Comparison of ENCODE assay signal across 8 mouse cellular contexts in genomic region chr5:5693541-5693955, GRCm38 (mm10). TPM values are rescaled to one million over a fixed set of nuclear protein-coding genes. Genes with fewer than 3 reads are reported as not detected.
DNase-seq lines count a peak whose midpoint lies in the region; ATAC-seq and TF ChIP-seq lines count a peak whose summit lies in the region.

No protein-coding gene starts in this region.

- TF ChIP-seq POLR2A in heart, adult 2 months (IDR thresholded peaks at IDR 0.05; ENCODE audit: insufficient read depth, low read depth, low read length) = no peak

- H3K9me3 ChIP-seq in embryonic facial prominence, embryonic 11.5 days (replicated peaks; ENCODE audit: control insufficient read depth, low read length) = no peaks in the 10 kb centered on the region
- no peaks in the 10 kb centered on the region for H3K9me3 ChIP-seq in intestine, postnatal 0 days (ENCODE audit: control insufficient read depth)
- no peaks in the 10 kb centered on the region for H3K9me3 ChIP-seq in neural tube, embryonic 12.5 days

- no peaks in the 10 kb centered on the region for H3K79me2 ChIP-seq in heart, adult 2 months (replicated peaks; ENCODE audit: control insufficient read depth, insufficient read depth, low read length)
- peaks cover 49% of the 10 kb centered on the region for H3K79me2 ChIP-seq in C2C12 (ENCODE audit: control insufficient read depth, insufficient read depth)

- H3ac ChIP-seq in C2C12 (ENCODE audit: control insufficient read depth, insufficient read length, low read depth) = peak overlapping the region; percentile 66

- peaks cover 40% of the 10 kb centered on the region for H3K79me3 ChIP-seq in C2C12 (ENCODE audit: low read depth)

- no peaks in the 10 kb centered on the region for H3K36me3 ChIP-seq in heart, adult 2 months (ENCODE audit: control insufficient read depth, insufficient read depth, low read length)
- no peaks in the 10 kb centered on the region for H3K36me3 ChIP-seq in C2C12 (ENCODE audit: control insufficient read depth, insufficient read depth)
- no peaks in the 10 kb centered on the region for H3K36me3 ChIP-seq in embryonic facial prominence, embryonic 11.5 days (replicated peaks; ENCODE audit: control insufficient read depth, insufficient read depth, low read depth, low read length)
- no peaks in the 10 kb centered on the region for H3K36me3 ChIP-seq in intestine, postnatal 0 days (ENCODE audit: control insufficient read depth, insufficient read depth)
- H3K36me3 ChIP-seq in neural tube, embryonic 12.5 days = no peaks in the 10 kb centered on the region

- intact Hi-C loops in heart, adult 2 months (cut with DNase I) = no loop called here
- intact Hi-C loops in heart, postnatal 10 days (cut with DNase I) = loop anchor here (5.0 kb wide), 1 partner anchor 54 kb away; the partner anchor contains the start of gene Steap1

- no peak overlapping the region for H3K27ac ChIP-seq in heart, adult 2 months
- no peak overlapping the region; the same call in 1 of the 2 replicates for H3K27ac ChIP-seq in embryonic facial prominence, embryonic 11.5 days (replicated peaks; ENCODE audit: low read depth, low read length)
- H3K27ac ChIP-seq in intestine, postnatal 0 days (ENCODE audit: low read depth, low read length) = no peak overlapping the region
- no peak overlapping the region for H3K27ac ChIP-seq in neural tube, embryonic 12.5 days

- peak overlapping the region; percentile 75 for H3K9ac ChIP-seq in heart, adult 2 months (ENCODE audit: low read depth, low read length)
- H3K9ac ChIP-seq in embryonic facial prominence, embryonic 11.5 days (replicated peaks; ENCODE audit: low read length) = peak overlapping the region; percentile 85
- peak overlapping the region; percentile 66 for H3K9ac ChIP-seq in intestine, postnatal 0 days (ENCODE audit: low read depth, low read length)
- H3K9ac ChIP-seq in neural tube, embryonic 12.5 days = peak overlapping the region; percentile 80

- no peak for DNase-seq in heart, adult 2 months
- DNase-seq in heart, postnatal 10 days = no peak
- peak; percentile 49 for DNase-seq in embryonic facial prominence, embryonic 11.5 days (ENCODE audit: low spot score)
- DNase-seq in adrenal gland, adult 2 months = no peak
- DNase-seq in adrenal gland, postnatal 14 days = no peak

- H3K4me3 ChIP-seq in heart, adult 2 months = peak overlapping the region; percentile 57
- peak overlapping the region; percentile 59 for H3K4me3 ChIP-seq in C2C12 (ENCODE audit: insufficient read depth, poor library complexity, severe bottlenecking)
- H3K4me3 ChIP-seq in embryonic facial prominence, embryonic 11.5 days (ENCODE audit: low read depth, low read length) = peak overlapping the region; percentile 78
- H3K4me3 ChIP-seq in intestine, postnatal 0 days (ENCODE audit: low read depth, low read length) = peak overlapping the region; percentile 82
- peak overlapping the region; percentile 79 for H3K4me3 ChIP-seq in neural tube, embryonic 12.5 days

- peaks cover 6% of the 10 kb centered on the region for H3K27me3 ChIP-seq in heart, adult 2 months (ENCODE audit: control insufficient read depth, insufficient read depth, low read length)
- no peaks in the 10 kb centered on the region for H3K27me3 ChIP-seq in C2C12 (ENCODE audit: control insufficient read depth, insufficient read depth, insufficient read length)
- no peaks in the 10 kb centered on the region for H3K27me3 ChIP-seq in embryonic facial prominence, embryonic 11.5 days (ENCODE audit: control insufficient read depth, insufficient read depth, low read length)
- H3K27me3 ChIP-seq in intestine, postnatal 0 days (replicated peaks; ENCODE audit: control insufficient read depth, insufficient read depth, low read length) = no peaks in the 10 kb centered on the region
- no peaks in the 10 kb centered on the region for H3K27me3 ChIP-seq in neural tube, embryonic 12.5 days (replicated peaks)

- H3K4me1 ChIP-seq in heart, adult 2 months (ENCODE audit: control insufficient read depth, insufficient read depth, low read length) = no peaks in the 10 kb centered on the region; the same call in 1 of the 2 replicates
- no peaks in the 10 kb centered on the region for H3K4me1 ChIP-seq in embryonic facial prominence, embryonic 11.5 days (ENCODE audit: control insufficient read depth, insufficient read depth, low read length)
- no peaks in the 10 kb centered on the region; the same call in 1 of the 2 replicates for H3K4me1 ChIP-seq in intestine, postnatal 0 days (replicated peaks; ENCODE audit: control insufficient read depth, insufficient read depth, low read length)
- no peaks in the 10 kb centered on the region for H3K4me1 ChIP-seq in neural tube, embryonic 12.5 days

- TF ChIP-seq CTCF in heart, adult 2 months (IDR thresholded peaks at IDR 0.05) = no peak
- no peak for TF ChIP-seq CTCF in C2C12 (IDR thresholded peaks at IDR 0.05; ENCODE audit: control insufficient read depth, insufficient read depth, insufficient read length)
- no peak for TF ChIP-seq CTCF in intestine, postnatal 0 days (IDR thresholded peaks at IDR 0.05; ENCODE audit: low read depth)

- TF ChIP-seq EP300 in heart, adult 2 months (IDR thresholded peaks at IDR 0.05; ENCODE audit: insufficient read depth, low read depth, low read length) = no peak

- H3K4me2 ChIP-seq in embryonic facial prominence, embryonic 11.5 days (ENCODE audit: low read depth, low read length) = peak overlapping the region; percentile 81
- H3K4me2 ChIP-seq in intestine, postnatal 0 days (replicated peaks; ENCODE audit: low read depth) = peak overlapping the region; percentile 95
- peak overlapping the region; percentile 95 for H3K4me2 ChIP-seq in neural tube, embryonic 12.5 days (replicated peaks)

- WGBS in heart, adult 2 months = 2% methylated on average over 18 of the region's 29 CpGs
- under 1% methylated on average over 26 of the region's 29 CpGs for WGBS in embryonic facial prominence, embryonic 11.5 days
- WGBS in intestine, postnatal 0 days = under 1% methylated on average over 28 of the region's 29 CpGs
- under 1% methylated on average over 29 of the region's 29 CpGs for WGBS in neural tube, embryonic 12.5 days

- ATAC-seq in embryonic facial prominence, embryonic 11.5 days (replicated peaks; ENCODE audit: insufficient number of reproducible peaks, low FRiP score, low TSS enrichment, low read depth) = peak; percentile 64
- ATAC-seq in intestine, postnatal 0 days = peak; percentile 37
- ATAC-seq in neural tube, embryonic 12.5 days (ENCODE audit: low FRiP score, low read depth) = peak; percentile 71

TF ChIP-seq in C2C12, 6 proteins besides CTCF, POLR2A, EP300 and RAD21:
- TF ChIP-seq MYOD1 (IDR thresholded peaks at IDR 0.05; ENCODE audit: control insufficient read depth, insufficient read length, low read depth) (no peak), MAX (IDR thresholded peaks at IDR 0.05) (no peak), FOSL1 (IDR thresholded peaks at IDR 0.05; ENCODE audit: insufficient read depth, low read length, poor library complexity, severe bottlenecking) (no peak), MYOG (IDR thresholded peaks at IDR 0.05; ENCODE audit: control insufficient read depth, extremely low read depth, insufficient read length) (no peak), USF1 (IDR thresholded peaks at IDR 0.05; ENCODE audit: low read depth) (no peak), CEBPB (IDR thresholded peaks at IDR 0.05; ENCODE audit: low read depth) (no peak)

RNA-seq across cellular contexts. Expression of gene Steap2, which starts 0.8 kb away (rescaled TPM):
- under 1 TPM; 0.44 to 0.52 TPM for total RNA-seq in heart, adult 2 months (2021)
- 1.00 and 1.2 TPM in 2 replicates for polyA plus RNA-seq in heart, adult 2 months (2012; rRNA removed)
- total RNA-seq in heart, postnatal 10 days (2021) = 1 to 10 TPM; 1.3 to 2.0 TPM
- 20.7 TPM for polyA plus RNA-seq in C2C12 (2012; fragmentation: generic; extraction: Trizol)
- 8.2 and 8.6 TPM in 2 replicates for polyA plus RNA-seq in embryonic facial prominence, embryonic 11.5 days (2014; fragmentation: Nextera tagmentation; extraction: Ambion mirVana)
- 6.5 and 6.9 TPM in 2 replicates for polyA plus RNA-seq in intestine, postnatal 0 days (2015; fragmentation: Nextera tagmentation; extraction: Ambion mirVana)
- polyA plus RNA-seq in neural tube, embryonic 12.5 days (2016; fragmentation: Nextera tagmentation; extraction: Ambion mirVana) = 5.2 and 5.9 TPM in 2 replicates
- 10 to 100 TPM; 34.1 to 53.0 TPM for total RNA-seq in adrenal gland, adult 2 months (2021)
- 16.7 and 24.0 TPM in 2 replicates for polyA plus RNA-seq in adrenal gland, adult 2 months (2012; rRNA removed)
- 35.8 and 41.6 TPM in 2 replicates for total RNA-seq in adrenal gland, postnatal 14 days (2021)

RNA-seq across cellular contexts. Expression of gene Cfap69, which starts 29.5 kb away (rescaled TPM):
- under 1 TPM; 0.37 to 0.89 TPM for total RNA-seq in heart, adult 2 months (2021)
- polyA plus RNA-seq in heart, adult 2 months (2012; rRNA removed) = 0.49 and 0.50 TPM in 2 replicates
- total RNA-seq in heart, postnatal 10 days (2021) = 1 to 10 TPM; 1.1 to 2.7 TPM
- polyA plus RNA-seq in C2C12 (2012; fragmentation: generic; extraction: Trizol) = 4.3 TPM
- polyA plus RNA-seq in embryonic facial prominence, embryonic 11.5 days (2014; fragmentation: Nextera tagmentation; extraction: Ambion mirVana) = 3.1 and 3.8 TPM in 2 replicates
- polyA plus RNA-seq in intestine, postnatal 0 days (2015; fragmentation: Nextera tagmentation; extraction: Ambion mirVana) = 0.38 and 1.3 TPM in 2 replicates
- polyA plus RNA-seq in neural tube, embryonic 12.5 days (2016; fragmentation: Nextera tagmentation; extraction: Ambion mirVana) = 6.4 and 7.6 TPM in 2 replicates
- total RNA-seq in adrenal gland, adult 2 months (2021) = 1 to 10 TPM; 7.9 to 8.9 TPM
- polyA plus RNA-seq in adrenal gland, adult 2 months (2012; rRNA removed) = 2.2 and 4.6 TPM in 2 replicates
- 6.8 TPM in 2 replicates for total RNA-seq in adrenal gland, postnatal 14 days (2021)

RNA-seq across cellular contexts. Expression of gene Steap1, which starts 55.6 kb away (rescaled TPM):
- not detected for total RNA-seq in heart, adult 2 months (2021)
- polyA plus RNA-seq in heart, adult 2 months (2012; rRNA removed) = 0.33 TPM in 1 of 2 replicates, not detected in the other
- under 1 TPM in 1 of 2 experiments, not detected in 1; 0.36 TPM for total RNA-seq in heart, postnatal 10 days (2021)
- 58.9 TPM for polyA plus RNA-seq in C2C12 (2012; fragmentation: generic; extraction: Trizol)
- polyA plus RNA-seq in embryonic facial prominence, embryonic 11.5 days (2014; fragmentation: Nextera tagmentation; extraction: Ambion mirVana) = 3.9 and 5.5 TPM in 2 replicates
- polyA plus RNA-seq in intestine, postnatal 0 days (2015; fragmentation: Nextera tagmentation; extraction: Ambion mirVana) = 1.9 and 2.3 TPM in 2 replicates
- 4.5 and 6.2 TPM in 2 replicates for polyA plus RNA-seq in neural tube, embryonic 12.5 days (2016; fragmentation: Nextera tagmentation; extraction: Ambion mirVana)
- total RNA-seq in adrenal gland, adult 2 months (2021) = 10 to 100 TPM; 25.8 to 38.0 TPM
- polyA plus RNA-seq in adrenal gland, adult 2 months (2012; rRNA removed) = 6.3 and 6.8 TPM in 2 replicates
- total RNA-seq in adrenal gland, postnatal 14 days (2021) = 26.6 and 37.6 TPM in 2 replicates
